Mouse (Mus musculus) kidney, embryonic 14.5 days (tissue): ENCODE data around the gene Ctrb1. TPM values are rescaled to one million over a fixed set of nuclear protein-coding genes. Genes with fewer than 3 reads are reported as not detected.

Experiments used
- ATAC-seq: fragments of 200-750 bp; cut with Nextera tagmentation; 2 replicates; pipeline ENCODE4 v1.8.0; 2017; ENCODE audit warnings: moderate number of reproducible peaks, mild to moderate bottlenecking, moderate TSS enrichment, moderate library complexity; ENCODE audit not compliant: low FRiP score, low TSS enrichment
- H3K27ac ChIP-seq: fragments of 300-500 bp; sonication (generic); 2 replicates; pipeline ENCODE4 v1.5.1; 2014; ENCODE audit warnings: low read depth, mild to moderate bottlenecking, low read length, moderate library complexity, mixed read lengths
- H3K27me3 ChIP-seq: fragments of 300-500 bp; sonication (generic); 2 replicates; pipeline ENCODE4 v1.6.1; 2014; ENCODE audit warnings: mild to moderate bottlenecking, low read length; ENCODE audit not compliant: control insufficient read depth, insufficient read depth
- H3K36me3 ChIP-seq: fragments of 300-500 bp; sonication (generic); 2 replicates; pipeline ENCODE4 v1.6.1; 2014; ENCODE audit warnings: low read length, mixed read lengths; ENCODE audit not compliant: control insufficient read depth, insufficient read depth
- H3K4me1 ChIP-seq: fragments of 300-500 bp; sonication (generic); 2 replicates; pipeline ENCODE4 v1.6.1; 2014; ENCODE audit warnings: low read length, mixed read lengths; ENCODE audit not compliant: control insufficient read depth, insufficient read depth
- H3K4me2 ChIP-seq: fragments of 300-500 bp; sonication (generic); replicated peaks from 2 replicates; pipeline ENCODE4 v1.6.1; 2014; ENCODE audit warnings: low read depth, mild to moderate bottlenecking, low read length
- H3K4me3 ChIP-seq: fragments of 300-500 bp; sonication (generic); 2 replicates; pipeline ENCODE4 v1.5.1; 2014; ENCODE audit warnings: mild to moderate bottlenecking, low read length
- H3K9ac ChIP-seq: fragments of 300-500 bp; sonication (generic); 2 replicates; pipeline ENCODE4 v1.6.1; 2014; ENCODE audit warnings: low read depth, mild to moderate bottlenecking, low read length, moderate library complexity
- H3K9me3 ChIP-seq: fragments of 300-500 bp; sonication (generic); 2 replicates; pipeline ENCODE4 v1.6.1; 2016; ENCODE audit warnings: low read length; ENCODE audit not compliant: control insufficient read depth
- WGBS: fragments of 180-500 bp; shearing (Covaris S2); extraction: QIAGEN DNeasy Blood & Tissue Kit; methylation state at CpG from one replicate; pipeline ENCODE4 v1.1.7; 2014; 5-methylcytosine and 5-hydroxymethylcytosine counted together
- polyA plus RNA-seq: library from polyadenylated mRNA; unstranded; fragments of >200 nt; fragmentation: Nextera tagmentation; extraction: Ambion mirVana; gene quantifications from 2 replicates; pipeline ENCODE4 v1.2.1, GENCODE M21; 2014

Ctrb1 gene
- polyA plus RNA-seq, 1 experiment from 2014 or later: not detected

- no peak for ATAC-seq
- WGBS: 75% methylated on average over 3 of the region's 3 CpGs
- Histone ChIP-seq H3K4me1 (no peaks in the 10 kb centered on the region), H3K36me3 (peaks cover 13% of the 10 kb centered on the region), H3K27ac (no peak overlapping the region), H3K4me2 (no peak overlapping the region), H3K4me3 (no peak overlapping the region), H3K27me3 (no peaks in the 10 kb centered on the region), H3K9ac (no peak overlapping the region), H3K9me3 (no peaks in the 10 kb centered on the region)
Measured at GRCm38 (mm10) chr8:111705222-111705621, 14.4 kb upstream of the Ctrb1 start.

- no peak overlapping the region for H3K9ac ChIP-seq
- H3K27ac ChIP-seq: no peak overlapping the region
- no peaks in the 10 kb centered on the region for H3K27me3 ChIP-seq
- H3K4me2 ChIP-seq: no peak overlapping the region
- no peaks in the 10 kb centered on the region for H3K9me3 ChIP-seq
- peaks cover 6% of the 10 kb centered on the region; the same call in 1 of the 2 replicates for H3K36me3 ChIP-seq
- no peak for ATAC-seq
- H3K4me3 ChIP-seq: no peak overlapping the region
- 94% methylated on average over 12 of the region's 12 CpGs for WGBS
- no peaks in the 10 kb centered on the region for H3K4me1 ChIP-seq
Measured at GRCm38 (mm10) chr8:111704585-111704984, 13.8 kb upstream of the Ctrb1 start.

GRCm38 (mm10) chr8:111701380-111701779, 10.6 kb upstream of the Ctrb1 start:
- Histone ChIP-seq H3K27me3 (no peaks in the 10 kb centered on the region), H3K36me3 (no peaks in the 10 kb centered on the region), H3K9me3 (no peaks in the 10 kb centered on the region), H3K4me3 (no peak overlapping the region), H3K27ac (no peak overlapping the region), H3K9ac (no peak overlapping the region), H3K4me2 (no peak overlapping the region), H3K4me1 (no peaks in the 10 kb centered on the region)
- no peak for ATAC-seq
- 76% methylated on average over 9 of the region's 9 CpGs for WGBS

DNA sequence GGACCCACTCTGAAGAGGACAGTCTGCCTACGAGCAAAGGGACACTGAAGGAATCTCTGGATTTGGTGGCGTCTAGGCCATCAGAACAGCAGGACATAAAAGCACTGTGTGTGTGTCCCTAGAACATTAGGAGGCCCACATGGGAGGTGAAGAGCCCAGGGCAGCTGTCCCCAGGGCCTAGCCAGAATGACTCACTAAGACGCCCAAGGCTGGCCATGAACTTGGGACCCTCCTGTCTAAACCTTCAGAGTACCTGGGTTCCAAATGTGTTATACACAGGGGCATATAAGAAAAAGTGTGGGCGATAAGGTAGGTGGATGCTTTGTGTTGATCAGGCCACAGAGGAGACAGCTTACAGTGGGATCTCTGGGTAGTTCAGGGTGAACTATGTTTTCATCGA, 9.9 kb upstream of the Ctrb1 start:
- Histone ChIP-seq H3K27ac (no peak overlapping the region), H3K36me3 (no peaks in the 10 kb centered on the region), H3K4me3 (no peak overlapping the region), H3K4me2 (no peak overlapping the region), H3K9me3 (no peaks in the 10 kb centered on the region), H3K9ac (no peak overlapping the region), H3K4me1 (no peaks in the 10 kb centered on the region), H3K27me3 (no peaks in the 10 kb centered on the region)
- 92% methylated on average over 5 of the region's 5 CpGs for WGBS
- no peak for ATAC-seq

DNA sequence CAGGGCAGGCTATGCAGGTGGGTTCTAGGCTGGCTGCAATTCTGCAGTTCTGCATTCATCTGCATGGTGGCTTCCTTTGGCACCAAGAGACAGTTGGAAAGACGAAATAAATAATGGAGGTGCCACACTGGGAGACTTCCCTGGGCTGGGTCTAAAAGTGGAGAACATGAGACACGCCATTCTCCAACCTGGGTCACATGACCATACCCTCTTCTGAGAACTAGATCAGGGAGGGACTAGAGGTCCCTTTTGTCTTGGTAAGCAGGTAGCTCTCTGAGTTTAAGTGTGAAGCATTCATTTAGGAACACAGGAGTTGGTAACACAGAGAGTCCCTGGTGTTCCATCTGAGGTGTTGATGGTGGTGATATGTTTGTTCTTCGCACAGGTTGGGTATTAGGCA, 9.4 kb upstream of the Ctrb1 start:
- ATAC-seq: no peak
- Histone ChIP-seq H3K4me2 (no peak overlapping the region), H3K27me3 (no peaks in the 10 kb centered on the region), H3K27ac (no peak overlapping the region), H3K4me3 (no peak overlapping the region), H3K36me3 (no peaks in the 10 kb centered on the region), H3K4me1 (no peaks in the 10 kb centered on the region), H3K9me3 (no peaks in the 10 kb centered on the region), H3K9ac (no peak overlapping the region)
- 78% methylated on average over 3 of the region's 3 CpGs for WGBS

DNA sequence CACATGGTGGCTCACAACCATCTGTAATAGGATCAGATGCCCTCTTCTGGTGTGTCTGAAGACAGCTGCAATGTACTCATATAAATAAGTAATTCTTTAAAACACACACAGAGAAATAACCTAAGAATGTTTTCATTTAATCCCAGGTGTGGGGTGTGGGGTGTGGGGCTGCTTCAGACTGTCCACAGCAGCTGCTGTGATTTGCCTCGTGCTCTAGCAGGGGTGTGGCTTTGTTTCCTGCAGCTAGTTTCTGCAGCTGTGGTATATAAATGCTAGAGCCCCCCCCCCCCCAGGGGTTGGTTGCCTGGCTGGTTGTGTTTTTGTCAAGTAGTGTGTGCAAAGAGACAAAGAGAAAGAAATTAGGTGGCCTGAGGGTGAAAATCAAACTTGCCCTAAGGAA, 8.2 kb upstream of the Ctrb1 start:
- H3K27ac ChIP-seq: no peak overlapping the region
- ATAC-seq: no peak
- H3K4me3 ChIP-seq: no peak overlapping the region
- H3K36me3 ChIP-seq: no peaks in the 10 kb centered on the region
- no peak overlapping the region for H3K9ac ChIP-seq
- no peaks in the 10 kb centered on the region for H3K27me3 ChIP-seq
- no peak overlapping the region for H3K4me2 ChIP-seq
- 0% methylated on average over 1 of the region's 1 CpGs for WGBS
- no peaks in the 10 kb centered on the region for H3K9me3 ChIP-seq
- no peaks in the 10 kb centered on the region for H3K4me1 ChIP-seq

DNA sequence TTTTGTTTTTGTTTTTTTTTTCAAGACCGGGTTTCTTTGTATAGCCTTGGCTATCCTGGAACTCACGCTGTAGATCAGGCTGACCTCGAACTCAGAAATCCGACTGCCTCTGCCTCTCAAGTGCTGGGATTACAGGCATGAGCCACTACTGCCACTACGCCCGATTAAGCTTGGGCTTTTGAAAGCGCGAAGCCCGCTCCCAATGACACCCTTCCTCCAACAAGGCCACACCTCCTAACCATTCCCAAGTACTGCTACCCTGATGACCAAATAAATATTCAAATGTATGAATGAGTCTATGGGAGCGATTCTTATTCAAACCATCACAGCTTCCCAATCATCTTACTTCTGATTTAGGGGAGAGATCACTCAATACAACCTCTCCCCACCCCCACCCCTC, 6.8 kb upstream of the Ctrb1 start:
- no peak overlapping the region for H3K4me2 ChIP-seq
- no peaks in the 10 kb centered on the region for H3K27me3 ChIP-seq
- H3K9ac ChIP-seq: no peak overlapping the region
- H3K9me3 ChIP-seq: 0 out of 2 replicates have a peak, but pooled peaks cover 2% of the 10 kb centered on the region
- WGBS: 81% methylated on average over 10 of the region's 10 CpGs
- peaks cover 4% of the 10 kb centered on the region; the same call in 1 of the 2 replicates for H3K4me1 ChIP-seq
- no peak overlapping the region for H3K4me3 ChIP-seq
- H3K36me3 ChIP-seq: no peaks in the 10 kb centered on the region
- ATAC-seq: no peak
- no peak overlapping the region for H3K27ac ChIP-seq

- 0 out of 2 replicates have a peak, but pooled peaks cover 2% of the 10 kb centered on the region for H3K9me3 ChIP-seq
- ATAC-seq: no peak
- H3K36me3 ChIP-seq: no peaks in the 10 kb centered on the region
- H3K4me3 ChIP-seq: no peak overlapping the region
- no peak overlapping the region for H3K4me2 ChIP-seq
- H3K9ac ChIP-seq: no peak overlapping the region
- no peak overlapping the region for H3K27ac ChIP-seq
- 53% methylated on average over 7 of the region's 7 CpGs for WGBS
- H3K4me1 ChIP-seq: peaks cover 4% of the 10 kb centered on the region; the same call in 1 of the 2 replicates
- H3K27me3 ChIP-seq: no peaks in the 10 kb centered on the region
Measured at GRCm38 (mm10) chr8:111695441-111695840, 4.6 kb upstream of the Ctrb1 start.

DNA sequence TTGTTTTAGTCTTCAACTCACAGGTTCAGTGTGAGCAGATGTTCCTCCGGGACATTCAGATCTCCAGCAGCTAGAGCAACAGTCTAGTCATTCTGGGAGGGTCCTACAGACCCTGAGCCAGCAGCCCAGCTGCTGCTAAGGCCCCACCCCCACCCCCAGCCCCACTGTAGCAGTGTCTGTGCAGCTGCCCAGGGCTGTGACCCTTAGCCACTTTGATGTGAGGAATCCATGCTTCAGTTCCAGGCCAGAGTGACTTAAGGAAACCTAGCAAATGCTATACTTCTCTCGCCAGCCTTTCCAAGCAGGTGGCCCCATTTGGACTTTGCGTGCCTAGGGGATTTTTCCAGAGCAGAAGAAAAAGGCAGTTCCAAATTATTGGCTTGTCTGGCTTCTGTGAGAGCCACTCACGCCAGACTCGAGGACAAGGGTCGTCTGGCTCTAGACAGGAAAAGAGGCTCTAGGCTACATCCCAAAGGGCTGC, 2.5 kb upstream of the Ctrb1 start:
- H3K4me3 ChIP-seq: no peak overlapping the region
- ATAC-seq: peak; percentile 55; the same call in 1 of the 2 replicates
- no peak overlapping the region for H3K9ac ChIP-seq
- WGBS: 44% methylated on average over 6 of the region's 6 CpGs
- no peaks in the 10 kb centered on the region for H3K27me3 ChIP-seq
- H3K36me3 ChIP-seq: no peaks in the 10 kb centered on the region
- 0 out of 2 replicates have a peak, but pooled peaks cover 2% of the 10 kb centered on the region for H3K9me3 ChIP-seq
- H3K4me2 ChIP-seq: no peak overlapping the region
- H3K4me1 ChIP-seq: peaks cover 4% of the 10 kb centered on the region; the same call in 1 of the 2 replicates
- H3K27ac ChIP-seq: no peak overlapping the region
